Mouse (Mus musculus): ENCODE measurements at regions not wholly inside any gene's neighbourhood (a gene's known extent, or its start where the extent isn't known, plus 50 kb on each side); places are given as distances from the start of the nearest gene placed in this dataset.

GRCm38 (mm10) chrX:112801113-112801512, 102.7 kb upstream of the Pof1b start:
- DNase-seq (ENCODE audit: extremely low spot score in 1 of 2, low spot score in 1 of 2) = peak in 1 of 2 experiments; percentile 0

GRCm38 (mm10) chrX:112778434-112778833, 80.0 kb upstream of the Pof1b start:
- DNase-seq (ENCODE audit: extremely low spot score in 1 of 2, low spot score in 1 of 2) = no peak

GRCm38 (mm10) chrX:112755976-112756375, 57.5 kb upstream of the Pof1b start:
- no peak for DNase-seq (ENCODE audit: extremely low spot score in 1 of 2, low spot score in 1 of 2)

All from frontal cortex, adult 2 months (tissue).